Mouse (Mus musculus) heart, embryonic 16.5 days (tissue): ENCODE measurements around the gene Tlr9. TPM values are rescaled to one million over a fixed set of nuclear protein-coding genes. Genes with fewer than 3 reads are reported as not detected.

ENCODE experiments used
- ATAC-seq: fragments of 200-750 bp; cut with Nextera tagmentation; replicated peaks from 2 replicates; pipeline ENCODE4 v1.8.0; 2017; ENCODE audit warnings: moderate number of reproducible peaks; ENCODE audit not compliant: insufficient read depth, low FRiP score; ENCODE audit errors: extremely low read depth
- H3K27ac ChIP-seq: fragments of 300-500 bp; sonication (generic); 2 replicates; pipeline ENCODE4 v1.5.1; 2014; ENCODE audit warnings: mild to moderate bottlenecking, low read length, control low read depth, moderate library complexity
- H3K27me3 ChIP-seq: fragments of 300-500 bp; sonication (generic); 2 replicates; pipeline ENCODE4 v1.6.1; 2014; ENCODE audit warnings: low read length, mixed read lengths; ENCODE audit not compliant: control insufficient read depth, insufficient read depth
- H3K36me3 ChIP-seq: fragments of 300-500 bp; sonication (generic); 2 replicates; pipeline ENCODE4 v1.6.1; 2014; ENCODE audit not compliant: control insufficient read depth, insufficient read depth
- H3K4me1 ChIP-seq: fragments of 300-500 bp; sonication (generic); 2 replicates; pipeline ENCODE4 v1.6.1; 2014; ENCODE audit warnings: low read length, mixed read lengths; ENCODE audit not compliant: control insufficient read depth, insufficient read depth
- H3K4me2 ChIP-seq: fragments of 300-500 bp; sonication (generic); 2 replicates; pipeline ENCODE4 v1.6.1; 2014; ENCODE audit warnings: low read depth, mild to moderate bottlenecking, control low read depth, low read length
- H3K4me3 ChIP-seq: fragments of 300-500 bp; sonication (generic); 2 replicates; pipeline ENCODE4 v1.5.1; 2014; ENCODE audit warnings: mild to moderate bottlenecking, control low read depth, low read length
- H3K9ac ChIP-seq: fragments of 300-500 bp; sonication (generic); 2 replicates; pipeline ENCODE4 v1.6.1; 2014; ENCODE audit warnings: low read length, control low read depth
- H3K9me3 ChIP-seq: fragments of 300-500 bp; sonication (generic); replicated peaks from 2 replicates; pipeline ENCODE4 v1.6.1; 2016; ENCODE audit warnings: low read length; ENCODE audit not compliant: control insufficient read depth
- WGBS: fragments of 180-500 bp; shearing (Covaris S2); extraction: QIAGEN DNeasy Blood & Tissue Kit; methylation state at CpG from one replicate; pipeline ENCODE4 v1.1.7; 2014; 5-methylcytosine and 5-hydroxymethylcytosine counted together
- polyA plus RNA-seq: library from polyadenylated mRNA; unstranded; fragments of >200 nt; fragmentation: Nextera tagmentation; extraction: Ambion mirVana; gene quantifications from 2 replicates; pipeline ENCODE4 v1.2.1, GENCODE M21; 2015

Tlr9 gene
- polyA plus RNA-seq, result 0.05 and 0.09 TPM in 2 replicates

- no peak within 1 kb of the TSS for H3K4me2 ChIP-seq
- H3K36me3 ChIP-seq, result no peaks in the 10 kb centered on the region
- no peak within 1 kb of the TSS for H3K9ac ChIP-seq
- WGBS, result 51% methylated on average over 4 of the region's 4 CpGs
- H3K9me3 ChIP-seq, result no peaks in the 10 kb centered on the region
- no peak within 1 kb of the TSS for H3K4me3 ChIP-seq
- H3K27ac ChIP-seq, result no peak within 1 kb of the TSS
- peaks cover 4% of the 10 kb centered on the region for H3K4me1 ChIP-seq
- H3K27me3 ChIP-seq, result peaks cover 15% of the 10 kb centered on the region
- ATAC-seq, result no peak
These were observed at the start of gene Tlr9 for GRCm38 (mm10) chr9:106222261-106222851. TSS of gene Tlr9 (plus strand) at chr9:106222598.

GRCm38 (mm10) chr9:106173363-106173762, 49.0 kb upstream of the Tlr9 start:
- 50% methylated on average over 2 of the region's 2 CpGs for WGBS

GRCm38 (mm10) chr9:106175552-106176200, 46.7 kb upstream of the Tlr9 start:
- no peak for ATAC-seq
- no peak overlapping the region for H3K9ac ChIP-seq
- H3K27ac ChIP-seq, result no peak overlapping the region
- WGBS, result 54% methylated on average over 3 of the region's 3 CpGs
- peaks cover 33% of the 10 kb centered on the region for H3K4me1 ChIP-seq
- peak overlapping the region; percentile 9; the same call in 1 of the 2 replicates for H3K4me2 ChIP-seq
- H3K36me3 ChIP-seq, result peaks cover 33% of the 10 kb centered on the region
- H3K27me3 ChIP-seq, result no peaks in the 10 kb centered on the region
- H3K9me3 ChIP-seq, result no peaks in the 10 kb centered on the region
- no peak overlapping the region for H3K4me3 ChIP-seq

More at GRCm38 (mm10) chr9:106173363-106173762, 49.0 kb upstream of the Tlr9 start:
- H3K27me3 ChIP-seq, result no peaks in the 10 kb centered on the region
- H3K4me1 ChIP-seq, result peaks cover 41% of the 10 kb centered on the region
- H3K4me3 ChIP-seq, result peak overlapping the region; percentile 64
- no peak for ATAC-seq
- H3K9ac ChIP-seq, result peak overlapping the region; percentile 95; the same call in 1 of the 2 replicates
- peaks cover 14% of the 10 kb centered on the region for H3K36me3 ChIP-seq
- H3K27ac ChIP-seq, result no peak overlapping the region
- H3K9me3 ChIP-seq, result no peaks in the 10 kb centered on the region
- H3K4me2 ChIP-seq, result peak overlapping the region; percentile 62

GRCm38 (mm10) chr9:106176769-106177168, 45.6 kb upstream of the Tlr9 start:
- Histone ChIP-seq H3K4me3 (no peak overlapping the region), H3K36me3 (peaks cover 44% of the 10 kb centered on the region), H3K27me3 (no peaks in the 10 kb centered on the region), H3K27ac (no peak overlapping the region), H3K9ac (no peak overlapping the region), H3K4me2 (no peak overlapping the region), H3K9me3 (no peaks in the 10 kb centered on the region), H3K4me1 (peaks cover 33% of the 10 kb centered on the region)
- 83% methylated on average over 5 of the region's 5 CpGs for WGBS
- no peak for ATAC-seq

- Histone ChIP-seq H3K36me3 (peaks cover 52% of the 10 kb centered on the region), H3K4me2 (no peak overlapping the region), H3K27ac (no peak overlapping the region), H3K9me3 (no peaks in the 10 kb centered on the region), H3K9ac (no peak overlapping the region), H3K4me3 (no peak overlapping the region), H3K27me3 (no peaks in the 10 kb centered on the region), H3K4me1 (peaks cover 33% of the 10 kb centered on the region)
- 80% methylated on average over 6 of the region's 6 CpGs for WGBS
- ATAC-seq, result no peak
These were observed 44.6 kb upstream of the Tlr9 start for GRCm38 (mm10) chr9:106177799-106178198.

- 71% methylated on average over 2 of the region's 2 CpGs for WGBS
- H3K9me3 ChIP-seq, result no peaks in the 10 kb centered on the region
- H3K9ac ChIP-seq, result no peak overlapping the region
- no peak overlapping the region for H3K4me3 ChIP-seq
- no peak overlapping the region for H3K27ac ChIP-seq
- peaks cover 66% of the 10 kb centered on the region for H3K36me3 ChIP-seq
- peaks cover 19% of the 10 kb centered on the region for H3K4me1 ChIP-seq
- no peak overlapping the region for H3K4me2 ChIP-seq
- no peaks in the 10 kb centered on the region for H3K27me3 ChIP-seq
- no peak for ATAC-seq
These were observed 42.9 kb upstream of the Tlr9 start for GRCm38 (mm10) chr9:106179454-106179853.

GRCm38 (mm10) chr9:106179964-106180363, 42.4 kb upstream of the Tlr9 start:
- H3K4me1 ChIP-seq, result peaks cover 14% of the 10 kb centered on the region
- WGBS, result 91% methylated on average over 3 of the region's 3 CpGs
- no peak overlapping the region for H3K9ac ChIP-seq
- no peak overlapping the region for H3K27ac ChIP-seq
- H3K9me3 ChIP-seq, result no peaks in the 10 kb centered on the region
- H3K36me3 ChIP-seq, result peaks cover 71% of the 10 kb centered on the region
- ATAC-seq, result no peak
- no peaks in the 10 kb centered on the region for H3K27me3 ChIP-seq
- H3K4me3 ChIP-seq, result no peak overlapping the region
- H3K4me2 ChIP-seq, result no peak overlapping the region

GRCm38 (mm10) chr9:106182146-106182545, 40.3 kb upstream of the Tlr9 start:
- no peak for ATAC-seq
- no peak overlapping the region for H3K27ac ChIP-seq
- no peaks in the 10 kb centered on the region for H3K9me3 ChIP-seq
- H3K4me2 ChIP-seq, result no peak overlapping the region
- no peak overlapping the region for H3K9ac ChIP-seq
- no peak overlapping the region for H3K4me3 ChIP-seq
- H3K4me1 ChIP-seq, result peaks cover 4% of the 10 kb centered on the region; the same call in 1 of the 2 replicates
- H3K36me3 ChIP-seq, result peaks cover 84% of the 10 kb centered on the region
- 86% methylated on average over 4 of the region's 4 CpGs for WGBS
- no peaks in the 10 kb centered on the region for H3K27me3 ChIP-seq

- Histone ChIP-seq H3K27me3 (no peaks in the 10 kb centered on the region), H3K36me3 (peaks cover 87% of the 10 kb centered on the region), H3K27ac (no peak overlapping the region), H3K4me2 (no peak overlapping the region), H3K9me3 (no peaks in the 10 kb centered on the region), H3K4me1 (no peaks in the 10 kb centered on the region; the same call in 1 of the 2 replicates), H3K9ac (no peak overlapping the region), H3K4me3 (no peak overlapping the region)
- WGBS, result 87% methylated on average over 5 of the region's 5 CpGs
- ATAC-seq, result no peak
These were observed 38.4 kb upstream of the Tlr9 start for GRCm38 (mm10) chr9:106183996-106184395.
